Mouse (Mus musculus) erythroblast, embryonic 14.5 days (primary cell): ENCODE measurements around the gene B4galt5. TPM values are rescaled to one million over a fixed set of nuclear protein-coding genes. Genes with fewer than 3 reads are reported as not detected.
"Not testable (repeated sequence)": the region's sequence is repeated elsewhere in the genome, so short reads cannot be mapped to it uniquely, and the experiment has no call there.

Source experiments
- H3K27me3 ChIP-seq: 2 replicates; pipeline ENCODE4 v1.6.1; 2012; ENCODE audit warnings: inconsistent platforms; ENCODE audit not compliant: control insufficient read depth
- H3K36me3 ChIP-seq: 2 replicates; pipeline ENCODE4 v1.6.1; 2012; ENCODE audit warnings: mild to moderate bottlenecking, inconsistent platforms; ENCODE audit not compliant: control insufficient read depth
- H3K4me1 ChIP-seq: 2 replicates; pipeline ENCODE4 v1.6.1; 2012; ENCODE audit warnings: inconsistent platforms; ENCODE audit not compliant: control insufficient read depth
- H3K4me3 ChIP-seq: replicated peaks from 2 replicates; pipeline ENCODE3; 2012; ENCODE audit warnings: moderate library complexity, mild to moderate bottlenecking, inconsistent platforms
- H3K9me3 ChIP-seq: 2 replicates; pipeline ENCODE4 v1.6.1; 2012; ENCODE audit warnings: low read length, inconsistent platforms, mixed read lengths; ENCODE audit not compliant: control insufficient read depth
- GATA1 ChIP-seq: IDR thresholded peaks from 2 replicates; pipeline ENCODE4 v1.6.1; 2012; ENCODE audit warnings: low read length, inconsistent platforms, mixed read lengths
- TAL1 ChIP-seq: IDR thresholded peaks from 3 replicates; pipeline ENCODE4 v1.6.1; 2012; ENCODE audit warnings: low read length, inconsistent platforms, mixed read lengths
- polyA plus RNA-seq: library from polyadenylated mRNA; stranded (reverse); fragments of >175 nt; gene quantifications from 2 replicates; pipeline ENCODE4 v1.2.3, GENCODE M21; 2012

The B4galt5 gene
- polyA plus RNA-seq, result 0.15 and 0.28 TPM in 2 replicates

- peak within 1 kb of the TSS; percentile 68 for H3K4me3 ChIP-seq
- no peaks in the 10 kb centered on the region for H3K36me3 ChIP-seq
- H3K9me3 ChIP-seq, result peaks cover 12% of the 10 kb centered on the region
- H3K27me3 ChIP-seq, result peaks cover 95% of the 10 kb centered on the region
- TF ChIP-seq GATA1, result no peak
- no peak for TF ChIP-seq TAL1
- peaks cover 73% of the 10 kb centered on the region for H3K4me1 ChIP-seq
These were observed at the start of gene B4galt5 for GRCm38 (mm10) chr2:167348376-167349282. Gene B4galt5 (minus strand): TSS chr2:167349183.

GRCm38 (mm10) chr2:167396420-167396819 is 47.4 kb upstream of the B4galt5 start:
- not testable (repeated sequence) for H3K4me3 ChIP-seq, H3K4me1 ChIP-seq, H3K9me3 ChIP-seq, H3K36me3 ChIP-seq, H3K27me3 ChIP-seq

- no peaks in the 10 kb centered on the region for H3K4me1 ChIP-seq
- no peaks in the 10 kb centered on the region for H3K36me3 ChIP-seq
- TF ChIP-seq GATA1, result no peak
- TF ChIP-seq TAL1, result no peak
- no peak overlapping the region for H3K4me3 ChIP-seq
- no peaks in the 10 kb centered on the region for H3K27me3 ChIP-seq
- H3K9me3 ChIP-seq, result peaks cover 6% of the 10 kb centered on the region; the same call in 1 of the 2 replicates
These were observed 45.4 kb upstream of the B4galt5 start for GRCm38 (mm10) chr2:167394426-167394825.

GRCm38 (mm10) chr2:167386998-167387397 is 38.0 kb upstream of the B4galt5 start:
- no peaks in the 10 kb centered on the region for H3K27me3 ChIP-seq
- no peaks in the 10 kb centered on the region for H3K4me1 ChIP-seq
- H3K36me3 ChIP-seq, result no peaks in the 10 kb centered on the region
- no peak overlapping the region for H3K4me3 ChIP-seq
- 0 out of 2 replicates have a peak, but pooled peaks cover 3% of the 10 kb centered on the region for H3K9me3 ChIP-seq
- TF ChIP-seq GATA1 (no peak), TAL1 (no peak)

- no peaks in the 10 kb centered on the region for H3K36me3 ChIP-seq
- no peaks in the 10 kb centered on the region for H3K4me1 ChIP-seq
- 0 out of 2 replicates have a peak, but pooled peaks cover 3% of the 10 kb centered on the region for H3K9me3 ChIP-seq
- no peak overlapping the region for H3K4me3 ChIP-seq
- H3K27me3 ChIP-seq, result no peaks in the 10 kb centered on the region
- no peak for TF ChIP-seq TAL1
- TF ChIP-seq GATA1, result no peak
These were observed 37.5 kb upstream of the B4galt5 start for GRCm38 (mm10) chr2:167386456-167386855.

- H3K9me3 ChIP-seq, result no peaks in the 10 kb centered on the region
- no peaks in the 10 kb centered on the region for H3K36me3 ChIP-seq
- H3K4me1 ChIP-seq, result no peaks in the 10 kb centered on the region
- TF ChIP-seq GATA1, result no peak
- no peak for TF ChIP-seq TAL1
- H3K27me3 ChIP-seq, result no peaks in the 10 kb centered on the region; the same call in 1 of the 2 replicates
- H3K4me3 ChIP-seq, result no peak overlapping the region
These were observed 34.7 kb upstream of the B4galt5 start for GRCm38 (mm10) chr2:167383666-167384083.

- no peaks in the 10 kb centered on the region; the same call in 1 of the 2 replicates for H3K27me3 ChIP-seq
- no peak for TF ChIP-seq GATA1
- TF ChIP-seq TAL1, result no peak
- H3K36me3 ChIP-seq, result no peaks in the 10 kb centered on the region
- no peaks in the 10 kb centered on the region for H3K4me1 ChIP-seq
- no peak overlapping the region for H3K4me3 ChIP-seq
- H3K9me3 ChIP-seq, result no peaks in the 10 kb centered on the region
These were observed 33.4 kb upstream of the B4galt5 start for GRCm38 (mm10) chr2:167382389-167382788.

GRCm38 (mm10) chr2:167381596-167381995 is 32.6 kb upstream of the B4galt5 start:
- H3K36me3 ChIP-seq, result no peaks in the 10 kb centered on the region
- no peak for TF ChIP-seq TAL1
- TF ChIP-seq GATA1, result no peak
- no peaks in the 10 kb centered on the region; the same call in 1 of the 2 replicates for H3K27me3 ChIP-seq
- no peak overlapping the region for H3K4me3 ChIP-seq
- no peaks in the 10 kb centered on the region for H3K4me1 ChIP-seq
- H3K9me3 ChIP-seq, result no peaks in the 10 kb centered on the region

- Histone ChIP-seq H3K27me3 (no peaks in the 10 kb centered on the region; the same call in 1 of the 2 replicates), H3K9me3 (no peaks in the 10 kb centered on the region), H3K4me3 (no peak overlapping the region), H3K36me3 (no peaks in the 10 kb centered on the region), H3K4me1 (no peaks in the 10 kb centered on the region)
- TF ChIP-seq TAL1, result no peak
These were observed 31.8 kb upstream of the B4galt5 start for GRCm38 (mm10) chr2:167380615-167381285.
